In genomic region chr1:52960191-52960590, GRCm38 (mm10) we compare ENCODE assay signal across 31 mouse cellular contexts. TPM values are rescaled to one million over a fixed set of nuclear protein-coding genes. Genes with fewer than 3 reads are reported as not detected.
DNase-seq lines count a peak whose midpoint lies in the region; ATAC-seq and TF ChIP-seq lines count a peak whose summit lies in the region.
"Had no signal": no experiment of that assay in that cellular context is flagged by ENCODE, and none has a peak within 500 bp of the region (broad histone marks: within the 10 kb centered on the region; RNA-seq: fewer than 3 reads in every experiment).

No protein-coding gene starts in this region.

- TF ChIP-seq CTCF in testis, adult 2 months (IDR thresholded peaks at IDR 0.05; ENCODE audit: control insufficient read depth, insufficient read depth, insufficient replicate concordance, low read depth, low read length): no peak

- no peak for TF ChIP-seq POLR2A in testis, adult 2 months (IDR thresholded peaks at IDR 0.05; ENCODE audit: control insufficient read depth, low read depth, low read length)

- peak overlapping the region; percentile 34 for H3K4me3 ChIP-seq in testis, adult 2 months (ENCODE audit: control insufficient read depth, low read depth, low read length)
- H3K4me3 ChIP-seq: embryonic facial prominence, embryonic 13.5 days; gastrocnemius, adult 2 months; kidney, embryonic 15.5 days; left cerebral cortex, adult 2 months; limb, embryonic 15.5 days; liver, embryonic 13.5 days; lung, embryonic 15.5 days; neural tube, embryonic 15.5 days had no signal

- DNase-seq in frontal cortex, postnatal 14 days (ENCODE audit: low spot score in 2 of 2): no peak
- no peak for DNase-seq in testis, postnatal 10 days (ENCODE audit: low spot score)
- DNase-seq in embryo, embryonic 11 days: no peak
- no peak for DNase-seq in left cerebral cortex, postnatal 36 days (ENCODE audit: low spot score in 2 of 2)
- DNase-seq: adrenal gland, adult 2 months; adrenal gland, postnatal 36 days; cerebellum, adult 11 months; cerebellum, adult 9-10 months; cerebellum, postnatal 36 days; gastrocnemius, adult 2 months; gastrocnemius, postnatal 36 days; heart, postnatal 14 days; kidney, adult 18-20 months; kidney, postnatal 25 days; liver, embryonic 13.5 days; lung, postnatal 36 days; midbrain, embryonic 14.5 days; retina, postnatal 1 day; right cerebral cortex, postnatal 14 days; thymus, postnatal 14 days had no signal

- peak; percentile 39; the same call in 1 of the 2 replicates for ATAC-seq in frontal cortex, adult (ENCODE audit: low TSS enrichment)
- peak; percentile 76 to 79 for ATAC-seq in hematopoietic stem cell, adult 5-6 weeks (replicated peaks in 1 of 2; ENCODE audit: insufficient read depth in 1 of 2, low FRiP score in 2 of 2, low TSS enrichment in 1 of 2, low read depth in 1 of 2, poor library complexity in 2 of 2, severe bottlenecking in 2 of 2)
- ATAC-seq: CD4-positive, CD25-positive, alpha-beta regulatory T cell, adult 4 months; hindbrain, embryonic 16.5 days had no signal

- intact Hi-C loops in left cerebral cortex, postnatal 36 days (cut with DNase I): no loop called here

- H3K36me3 ChIP-seq in testis, adult 2 months (ENCODE audit: control insufficient read depth, insufficient read depth, low read length): no peaks in the 10 kb centered on the region
- H3K36me3 ChIP-seq: embryonic facial prominence, embryonic 13.5 days; kidney, embryonic 15.5 days; limb, embryonic 15.5 days; liver, embryonic 13.5 days; lung, embryonic 15.5 days; neural tube, embryonic 15.5 days had no signal

- H3K4me1 ChIP-seq in testis, adult 2 months (ENCODE audit: control insufficient read depth, insufficient read depth, low read length): no peaks in the 10 kb centered on the region
- H3K4me1 ChIP-seq: embryonic facial prominence, embryonic 13.5 days; kidney, embryonic 15.5 days; limb, embryonic 15.5 days; liver, embryonic 13.5 days; lung, embryonic 15.5 days; neural tube, embryonic 15.5 days had no signal

- H3K27ac ChIP-seq in testis, adult 2 months (ENCODE audit: control insufficient read depth, insufficient read depth, low read depth, low read length): no peak overlapping the region
- H3K27ac ChIP-seq: embryonic facial prominence, embryonic 13.5 days; gastrocnemius, adult 2 months; kidney, embryonic 15.5 days; left cerebral cortex, adult 2 months; limb, embryonic 15.5 days; liver, embryonic 13.5 days; lung, embryonic 15.5 days; neural tube, embryonic 15.5 days had no signal

- no peaks in the 10 kb centered on the region for H3K27me3 ChIP-seq in testis, adult 2 months (ENCODE audit: control insufficient read depth, insufficient read depth, low read length)
- H3K27me3 ChIP-seq: embryonic facial prominence, embryonic 13.5 days; kidney, embryonic 15.5 days; limb, embryonic 15.5 days; liver, embryonic 13.5 days; lung, embryonic 15.5 days; neural tube, embryonic 15.5 days had no signal

RNA-seq across cellular contexts. Expression of gene 1700019D03Rik, which starts 59.8 kb away (rescaled TPM):
- 584 and 646 TPM in 2 replicates for polyA plus RNA-seq in testis, adult 2 months (2012; rRNA removed)
- 0.88 TPM in 1 of 2 replicates, not detected in the other for total RNA-seq in hematopoietic stem cell, adult 5-6 weeks (2017)
- total RNA-seq in left cerebral cortex, postnatal 36 days (2021): 10 to 100 TPM; 12.4 to 17.8 TPM
